Comparison of ENCODE assay signal across 18 mouse cellular contexts in genomic region chr17:89340497-89341205, GRCm38 (mm10).
"Had no signal": no experiment of that assay in that cellular context is flagged by ENCODE, and none has a peak within 500 bp of the region (broad histone marks: within the 10 kb centered on the region; RNA-seq: fewer than 3 reads in every experiment).

No protein-coding gene starts in this region.

- H3K9me3 ChIP-seq: kidney, embryonic 15.5 days; liver, embryonic 13.5 days; midbrain, embryonic 15.5 days; stomach, embryonic 15.5 days had no signal

- H3K27me3 ChIP-seq: kidney, embryonic 15.5 days; liver, embryonic 13.5 days; midbrain, embryonic 15.5 days; stomach, embryonic 15.5 days had no signal

- H3K36me3 ChIP-seq: kidney, embryonic 15.5 days; liver, embryonic 13.5 days; midbrain, embryonic 15.5 days; stomach, embryonic 15.5 days had no signal

- H3K27ac ChIP-seq: kidney, embryonic 15.5 days; left cerebral cortex, adult 2 months; liver, embryonic 13.5 days; midbrain, embryonic 15.5 days; stomach, embryonic 15.5 days had no signal

- H3K4me2 ChIP-seq: kidney, embryonic 15.5 days; liver, embryonic 13.5 days; midbrain, embryonic 11.5 days; midbrain, embryonic 15.5 days; stomach, embryonic 15.5 days had no signal

- DNase-seq: kidney, adult 8-10 months; kidney, postnatal 10 days; kidney, postnatal 36 days; layer of hippocampus, postnatal 36 days; liver, embryonic 13.5 days; lung, adult 2 months; lung, postnatal 14 days; lung, postnatal 4 days; retina, postnatal 1 day; right cerebral cortex, postnatal 25 days; spleen, adult 18-20 months; thymus, postnatal 4 days had no signal

- H3K4me3 ChIP-seq: kidney, embryonic 15.5 days; left cerebral cortex, adult 2 months; liver, embryonic 13.5 days; midbrain, embryonic 15.5 days; myocyte; stomach, embryonic 15.5 days had no signal

- ATAC-seq: midbrain, embryonic 15.5 days had no signal

- H3K9ac ChIP-seq: kidney, embryonic 15.5 days; liver, embryonic 13.5 days; midbrain, embryonic 15.5 days; stomach, embryonic 15.5 days had no signal

- H3K4me1 ChIP-seq: kidney, embryonic 15.5 days; liver, embryonic 13.5 days; midbrain, embryonic 15.5 days; stomach, embryonic 15.5 days had no signal
